Mouse (Mus musculus) CH12.LX (cell line): ENCODE measurements at regions not wholly inside any gene's neighbourhood (a gene's known extent, or its start where the extent isn't known, plus 50 kb on each side); places are given as distances from the start of the nearest gene placed in this dataset.

Experiments used
- DNase-seq: peaks from one replicate; pipeline ENCODE4 v3.0.0-alpha.2; 2013; ENCODE audit errors: extremely low read depth
- H3K27ac ChIP-seq: 2 replicates; pipeline ENCODE4 v1.5.1; 2012; ENCODE audit warnings: low read depth, mild to moderate bottlenecking, control low read depth, moderate library complexity; ENCODE audit not compliant: insufficient read depth
- H3K27me3 ChIP-seq: replicated peaks from 2 replicates; pipeline ENCODE3; 2012; ENCODE audit warnings: inconsistent platforms
- H3K36me3 ChIP-seq, 2 experiments: replicated peaks in 1 of 2; 2 replicates each; pipeline versions ENCODE3 to v1.6.1; 2012; ENCODE audit warnings: inconsistent platforms in 1 of 2, low read length in 1 of 2, mild to moderate bottlenecking in 1 of 2, mixed read lengths in 1 of 2, moderate library complexity in 1 of 2; ENCODE audit not compliant: control insufficient read depth in 1 of 2, insufficient read depth in 1 of 2
- H3K4me1 ChIP-seq, 2 experiments: 2 replicates each; pipeline ENCODE4 v1.6.1; 2012; ENCODE audit warnings: inconsistent platforms in 1 of 2, moderate library complexity in 1 of 2; ENCODE audit not compliant: insufficient read depth in 2 of 2, control insufficient read depth in 1 of 2
- H3K4me2 ChIP-seq: 2 replicates; pipeline ENCODE4 v1.6.1; 2012; ENCODE audit warnings: low read depth, mild to moderate bottlenecking, control low read depth; ENCODE audit not compliant: poor library complexity, insufficient read depth, severe bottlenecking
- H3K4me3 ChIP-seq, 3 experiments: fragments of 150-350 bp in 1 of 3; sonication (generic) in 1 of 3; replicated peaks in 1 of 3; 2 replicates each; pipeline versions ENCODE3 to v1.5.1; 2011 to 2012; ENCODE audit warnings: low read depth in 2 of 3, low read length in 2 of 3, mild to moderate bottlenecking in 2 of 3, moderate library complexity in 2 of 3, control low read depth in 1 of 3, improper control_type of control experiment in 1 of 3, inconsistent platforms in 1 of 3, mixed read lengths in 1 of 3; ENCODE audit not compliant: poor library complexity in 1 of 3
- H3K79me2 ChIP-seq: replicated peaks from 2 replicates; pipeline ENCODE4 v1.6.1; 2012; ENCODE audit warnings: mild to moderate bottlenecking, moderate library complexity; ENCODE audit not compliant: control insufficient read depth, poor library complexity, insufficient read depth, severe bottlenecking; ENCODE audit errors: extremely low read depth
- H3K9ac ChIP-seq: 2 replicates; pipeline ENCODE4 v1.6.1; 2012; ENCODE audit warnings: low read depth, mild to moderate bottlenecking, control low read depth, moderate library complexity; ENCODE audit not compliant: insufficient read depth
- H3K9me3 ChIP-seq: replicated peaks from 2 replicates; pipeline ENCODE3; 2012; ENCODE audit warnings: low read length, inconsistent platforms, mixed read lengths
- BHLHE40 ChIP-seq: IDR thresholded peaks from 2 replicates; pipeline ENCODE4 v1.6.1; 2011; ENCODE audit warnings: mild to moderate bottlenecking, low read depth, low read length, improper control_type of control experiment
- CHD2 ChIP-seq: IDR thresholded peaks from 2 replicates; pipeline ENCODE4 v1.6.1; 2011; ENCODE audit warnings: low read length, improper control_type of control experiment
- EP300 ChIP-seq: IDR thresholded peaks from 2 replicates; pipeline ENCODE4 v1.6.1; 2011; ENCODE audit warnings: low read length, improper control_type of control experiment
- ETS1 ChIP-seq: conservative IDR thresholded peaks from 2 replicates; pipeline ENCODE4 v1.6.1; 2012; ENCODE audit warnings: low read depth, mild to moderate bottlenecking, inconsistent platforms, low read length, improper control_type of control experiment, moderate library complexity
- GABPA ChIP-seq: IDR thresholded peaks from 2 replicates; pipeline ENCODE4 v1.6.1; 2012; ENCODE audit warnings: low read depth, low read length, improper control_type of control experiment, inconsistent platforms; ENCODE audit not compliant: insufficient replicate concordance
- IRF4 ChIP-seq: IDR thresholded peaks from 2 replicates; pipeline ENCODE4 v1.6.1; 2014; ENCODE audit warnings: low read depth, mild to moderate bottlenecking, inconsistent platforms, low read length, improper control_type of control experiment
- JUN ChIP-seq: IDR thresholded peaks from 2 replicates; pipeline ENCODE4 v1.6.1; 2011; ENCODE audit warnings: low read depth, mild to moderate bottlenecking, low read length, improper control_type of control experiment, moderate library complexity; ENCODE audit not compliant: insufficient read depth
- JUND ChIP-seq: conservative IDR thresholded peaks from 2 replicates; pipeline ENCODE4 v1.6.1; 2011; ENCODE audit warnings: low read depth, low read length, improper control_type of control experiment
- KAT2A ChIP-seq: IDR thresholded peaks from 2 replicates; pipeline ENCODE4 v1.6.1; 2012; ENCODE audit warnings: low read length, improper control_type of control experiment, inconsistent platforms; ENCODE audit not compliant: insufficient replicate concordance
- MAFK ChIP-seq: IDR thresholded peaks from 2 replicates; pipeline ENCODE4 v1.6.1; 2011; ENCODE audit warnings: low read length, improper control_type of control experiment; ENCODE audit not compliant: insufficient replicate concordance
- MAX ChIP-seq: IDR thresholded peaks from 2 replicates; pipeline ENCODE4 v1.6.1; 2011; ENCODE audit warnings: low read length, improper control_type of control experiment
- MAZ ChIP-seq: IDR thresholded peaks from 2 replicates; pipeline ENCODE4 v1.6.1; 2012; ENCODE audit warnings: low read depth, mild to moderate bottlenecking, inconsistent platforms, low read length, improper control_type of control experiment, moderate library complexity
- MEF2A ChIP-seq: IDR thresholded peaks from 2 replicates; pipeline ENCODE4 v1.6.1; 2014; ENCODE audit warnings: low read depth, mild to moderate bottlenecking, inconsistent platforms, low read length, improper control_type of control experiment, borderline replicate concordance
- MYC ChIP-seq: IDR thresholded peaks from 2 replicates; pipeline ENCODE4 v1.6.1; 2011; ENCODE audit warnings: low read depth, mild to moderate bottlenecking, improper control_type of control experiment, low read length
- PAX5 ChIP-seq: IDR thresholded peaks from 2 replicates; pipeline ENCODE4 v1.6.1; 2012; ENCODE audit warnings: low read length, inconsistent platforms, mixed read lengths
- POLR2AphosphoS2 ChIP-seq: IDR thresholded peaks from 2 replicates; pipeline ENCODE4 v1.6.1; 2011; ENCODE audit warnings: low read depth, low read length, improper control_type of control experiment
- RCOR1 ChIP-seq: conservative IDR thresholded peaks from 2 replicates; pipeline ENCODE4 v1.6.1; 2012; ENCODE audit warnings: low read depth, mild to moderate bottlenecking, inconsistent platforms, low read length, improper control_type of control experiment
- SIN3A ChIP-seq: IDR thresholded peaks from 2 replicates; pipeline ENCODE4 v1.6.1; 2012; ENCODE audit warnings: low read length, improper control_type of control experiment, inconsistent platforms
- SMC3 ChIP-seq: IDR thresholded peaks from 2 replicates; pipeline ENCODE4 v1.6.1; 2011; ENCODE audit warnings: low read depth, low read length, improper control_type of control experiment
- TCF12 ChIP-seq: IDR thresholded peaks from 2 replicates; pipeline ENCODE4 v1.6.1; 2014; ENCODE audit warnings: low read depth, mild to moderate bottlenecking, inconsistent platforms, low read length, improper control_type of control experiment
- USF2 ChIP-seq: conservative IDR thresholded peaks from 2 replicates; pipeline ENCODE4 v1.6.1; 2011; ENCODE audit warnings: low read depth, low read length, improper control_type of control experiment
- ZC3H11A ChIP-seq: IDR thresholded peaks from 2 replicates; pipeline ENCODE4 v1.6.1; 2012; ENCODE audit warnings: low read depth, mild to moderate bottlenecking, inconsistent platforms, low read length, improper control_type of control experiment
- ZMIZ1 ChIP-seq: IDR thresholded peaks from 2 replicates; pipeline ENCODE4 v1.6.1; 2012; ENCODE audit warnings: low read depth, mild to moderate bottlenecking, inconsistent platforms, low read length, improper control_type of control experiment
- ZNF384 ChIP-seq: IDR thresholded peaks from 2 replicates; pipeline ENCODE4 v1.6.1; 2012; ENCODE audit warnings: low read depth, low read length, improper control_type of control experiment, inconsistent platforms
- dilution Hi-C: fragments of 300-500 bp; cut with MboI; formaldehyde crosslinking; loops from 2 replicates; pipeline ENCODE4 v1.14.3; 2020; ENCODE audit warnings: low sequenced_read_pairs; ENCODE audit not compliant: extremely low pct_unique_long_range_greater_than_20kb, extremely low pct_ligation_motif_present
- in situ Hi-C: fragments of 300-500 bp; cut with MboI; formaldehyde crosslinking; loops from 3 replicates; pipeline ENCODE4 v1.14.3; 2019; ENCODE audit warnings: low sequenced_read_pairs, low pct_ligation_motif_present, low pct_unique_long_range_greater_than_20kb, mixed read lengths

DNA sequence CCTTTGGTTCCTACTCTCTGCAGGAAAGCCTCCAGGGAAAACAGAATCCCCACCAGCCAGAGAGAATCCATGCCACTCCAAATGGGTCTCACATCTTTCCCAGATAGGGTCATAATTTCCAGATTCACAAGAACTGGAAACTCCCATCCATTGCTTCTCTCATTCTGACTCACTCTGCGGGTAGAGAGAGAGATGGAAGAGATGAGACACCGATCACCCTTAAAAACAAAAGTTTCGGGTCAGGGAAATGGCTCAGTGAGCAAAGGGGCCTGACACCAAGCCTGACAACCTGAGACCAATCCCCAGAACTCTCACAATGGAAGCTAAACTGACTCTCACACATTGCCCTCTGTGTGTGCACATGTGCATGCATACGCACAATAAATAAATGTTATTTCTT lies 86.6 kb downstream of the Rplp1 start:
- H3K9ac ChIP-seq: no peak overlapping the region
- in situ Hi-C loops (loop anchor here (10.0 to 25.0 kb wide), 2 partner anchors 123 to 465 kb away; partner anchors contain the start of gene Tle3), dilution Hi-C loops (no loop called here)
- no peaks in the 10 kb centered on the region for H3K79me2 ChIP-seq
- peaks cover 24 to 61% of the 10 kb centered on the region in 2 experiments for H3K4me1 ChIP-seq
- H3K27me3 ChIP-seq: no peaks in the 10 kb centered on the region
- no peak overlapping the region for H3K4me2 ChIP-seq
- H3K36me3 ChIP-seq: no peaks in the 10 kb centered on the region
- no peak overlapping the region for H3K27ac ChIP-seq
- H3K9me3 ChIP-seq: peaks cover 3% of the 10 kb centered on the region
- DNase-seq: peak; percentile 82
- no peak overlapping the region for H3K4me3 ChIP-seq
- TF ChIP-seq GABPA (no peak), MAX (0 out of 2 replicates have a peak, but pooled peaks have one; percentile 32), TCF12 (peak; percentile 40; the same call in 1 of the 2 replicates), PAX5 (no peak), ETS1 (peak; percentile 93), ZNF384 (no peak), POLR2AphosphoS2 (no peak), MAZ (0 out of 2 replicates have a peak, but pooled peaks have one; percentile 33), BHLHE40 (peak; percentile 83), MAFK (peak; percentile 81), ZC3H11A (no peak), MEF2A (peak; percentile 74), KAT2A (no peak), ZMIZ1 (no peak), IRF4 (peak; percentile 97), MYC (0 out of 2 replicates have a peak, but pooled peaks have one; percentile 33), SMC3 (no peak), USF2 (no peak), CHD2 (peak; percentile 80), RCOR1 (peak; percentile 71; the same call in 1 of the 2 replicates), EP300 (peak; percentile 99), JUN (peak; percentile 97), JUND (peak; percentile 98), SIN3A (no peak)
